Mouse (Mus musculus) megakaryocyte-erythroid progenitor cell, adult 5-6 weeks (primary cell): ENCODE measurements around the gene Sox2. TPM values are rescaled to one million over a fixed set of nuclear protein-coding genes. Genes with fewer than 3 reads are reported as not detected.

ENCODE experiments used
- ATAC-seq: replicated peaks from 2 replicates; pipeline ENCODE4 v1.8.0; 2016; ENCODE audit warnings: mild to moderate bottlenecking, inconsistent platforms; ENCODE audit not compliant: severe bottlenecking, poor library complexity, low FRiP score, low TSS enrichment
- total RNA-seq, 2 experiments: library from RNA; stranded (forward) in 1 of 2; stranded (reverse) in 1 of 2; fragments of 200-1000, 215-1000 nt in 1 of 2; fragments of >200 nt in 1 of 2; fragmentation: Nextera tagmentation in 1 of 2; gene quantifications; 2 replicates each; pipeline ENCODE4 v1.2.3; 2014 to 2017

Sox2 gene
- total RNA-seq (2014; fragmentation: Nextera tagmentation), result not detected in 2 replicates
- total RNA-seq (2017), result not detected in 2 replicates

- no peak for ATAC-seq
These were observed at the start of gene Sox2 for GRCm38 (mm10) chr3:34649726-34650620. Gene Sox2 (plus strand): TSS chr3:34650405.

DNA sequence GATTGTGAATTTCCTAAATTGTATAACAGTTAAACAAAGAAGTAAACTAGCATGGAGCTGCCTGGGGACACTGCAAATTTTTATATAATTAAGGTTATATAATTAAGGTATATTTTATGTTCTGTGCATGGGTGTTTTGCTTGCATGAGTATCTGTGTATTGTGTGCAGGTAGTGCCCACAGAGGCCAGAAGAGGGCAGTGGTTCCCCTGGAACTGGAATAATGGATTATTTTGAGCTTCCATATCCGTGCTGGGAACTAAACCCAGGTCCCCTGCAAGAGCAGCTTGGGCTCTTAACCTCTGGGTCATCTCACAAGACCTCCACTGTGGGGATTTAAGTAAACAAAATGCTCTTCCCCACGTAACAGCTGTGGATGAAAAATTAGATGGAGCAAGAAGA, 49.1 kb upstream of the Sox2 start:
- ATAC-seq, result no peak

- ATAC-seq, result no peak
These were observed 36.1 kb upstream of the Sox2 start for GRCm38 (mm10) chr3:34614107-34614506.

DNA sequence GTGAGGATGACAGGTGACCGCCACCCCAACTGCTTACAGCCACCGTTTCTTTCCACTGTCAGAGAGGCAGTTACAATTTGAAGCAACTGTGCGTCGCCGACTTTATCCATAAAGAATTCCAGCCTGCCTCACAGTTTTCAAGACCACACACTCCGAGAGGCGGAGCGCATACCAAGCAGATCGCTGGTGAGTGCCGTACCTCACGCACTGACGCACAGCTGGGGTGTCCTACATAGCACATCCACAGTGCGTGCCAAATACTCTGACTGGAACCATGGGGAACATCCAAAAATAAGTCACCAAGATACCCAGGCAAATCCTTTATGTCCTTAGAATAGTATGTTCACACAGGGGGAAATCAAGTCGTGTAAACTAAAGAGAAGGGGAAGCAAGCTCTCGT, 34.7 kb upstream of the Sox2 start:
- ATAC-seq, result no peak

DNA sequence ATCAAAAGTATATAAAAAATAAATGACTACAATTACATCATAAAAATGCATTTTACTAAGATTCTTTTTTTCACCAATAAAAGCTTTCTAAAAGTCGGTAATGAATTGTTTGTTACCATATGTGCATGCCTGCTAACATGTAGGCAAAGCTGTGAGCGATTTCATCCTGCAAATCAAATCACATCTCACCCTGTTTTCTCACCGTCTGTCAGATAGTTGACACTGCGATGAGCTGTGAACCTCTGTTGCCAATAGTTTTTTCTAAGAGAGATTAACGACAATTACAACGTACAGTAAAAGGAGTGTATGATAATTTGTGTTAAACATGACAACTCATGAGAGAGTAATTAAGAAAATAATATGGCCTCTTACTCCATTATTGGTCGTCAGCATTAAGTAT, 31.3 kb upstream of the Sox2 start:
- no peak for ATAC-seq

DNA sequence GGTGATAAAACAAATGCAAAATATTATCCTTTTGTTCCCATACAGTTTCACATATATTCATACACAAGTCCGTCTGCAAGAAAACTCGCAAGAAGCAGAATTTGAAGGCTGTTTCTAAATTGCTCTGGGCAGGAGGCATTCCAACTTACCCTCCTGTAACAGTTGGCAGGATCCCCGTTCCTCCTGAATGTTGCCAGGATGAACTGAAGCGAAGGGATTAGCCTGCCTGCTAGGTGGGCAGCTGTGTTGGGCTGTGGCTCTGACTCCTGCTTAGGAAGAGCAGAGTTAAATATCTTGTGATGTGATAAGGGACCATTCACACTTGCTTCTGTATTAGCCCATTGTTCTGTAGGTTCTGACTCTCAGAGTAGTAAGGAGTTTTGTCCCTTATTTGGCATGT, 30.1 kb upstream of the Sox2 start:
- no peak for ATAC-seq

DNA sequence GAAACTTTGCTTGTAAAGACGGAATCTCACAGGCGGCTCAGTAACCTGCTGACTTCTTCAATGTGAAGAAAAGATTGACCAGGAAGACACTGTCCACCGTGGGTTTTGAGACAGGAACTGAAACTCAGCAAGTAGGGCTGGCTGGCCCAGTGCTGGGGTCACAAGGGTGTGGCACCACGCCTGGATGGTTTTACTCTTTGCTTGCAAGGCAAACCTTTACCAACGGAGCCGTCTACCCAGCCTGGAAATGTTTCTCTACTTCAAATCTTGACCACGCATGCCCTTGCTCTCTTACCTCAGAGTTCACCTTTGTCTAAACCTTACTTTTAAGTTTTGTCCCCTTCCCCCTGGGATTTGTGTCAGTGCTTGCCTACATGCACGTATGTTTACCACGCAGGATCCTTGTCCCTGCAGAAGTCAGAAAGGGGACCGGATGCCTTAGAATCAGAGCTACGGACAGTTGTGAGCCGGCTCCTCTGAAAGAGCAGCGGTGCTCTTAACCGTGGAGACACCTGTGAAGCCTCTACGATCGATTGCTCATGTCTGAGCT, 25.4 kb upstream of the Sox2 start:
- ATAC-seq, result no peak

GRCm38 (mm10) chr3:34626521-34626920, 23.7 kb upstream of the Sox2 start:
- no peak for ATAC-seq

GRCm38 (mm10) chr3:34630031-34630430, 20.2 kb upstream of the Sox2 start:
- no peak for ATAC-seq

GRCm38 (mm10) chr3:34630736-34631135, 19.5 kb upstream of the Sox2 start:
- no peak for ATAC-seq

- ATAC-seq, result no peak
These were observed 13.2 kb upstream of the Sox2 start for GRCm38 (mm10) chr3:34636958-34637357.

GRCm38 (mm10) chr3:34637481-34637880, 12.7 kb upstream of the Sox2 start:
- ATAC-seq, result no peak

GRCm38 (mm10) chr3:34637926-34638325, 12.3 kb upstream of the Sox2 start:
- no peak for ATAC-seq

GRCm38 (mm10) chr3:34638344-34638743, 11.9 kb upstream of the Sox2 start:
- no peak for ATAC-seq

GRCm38 (mm10) chr3:34639031-34639872, 11.0 kb upstream of the Sox2 start:
- no peak for ATAC-seq

- ATAC-seq, result no peak
These were observed 10.3 kb upstream of the Sox2 start for GRCm38 (mm10) chr3:34639873-34640270.

GRCm38 (mm10) chr3:34640276-34640675, 9.9 kb upstream of the Sox2 start:
- no peak for ATAC-seq

DNA sequence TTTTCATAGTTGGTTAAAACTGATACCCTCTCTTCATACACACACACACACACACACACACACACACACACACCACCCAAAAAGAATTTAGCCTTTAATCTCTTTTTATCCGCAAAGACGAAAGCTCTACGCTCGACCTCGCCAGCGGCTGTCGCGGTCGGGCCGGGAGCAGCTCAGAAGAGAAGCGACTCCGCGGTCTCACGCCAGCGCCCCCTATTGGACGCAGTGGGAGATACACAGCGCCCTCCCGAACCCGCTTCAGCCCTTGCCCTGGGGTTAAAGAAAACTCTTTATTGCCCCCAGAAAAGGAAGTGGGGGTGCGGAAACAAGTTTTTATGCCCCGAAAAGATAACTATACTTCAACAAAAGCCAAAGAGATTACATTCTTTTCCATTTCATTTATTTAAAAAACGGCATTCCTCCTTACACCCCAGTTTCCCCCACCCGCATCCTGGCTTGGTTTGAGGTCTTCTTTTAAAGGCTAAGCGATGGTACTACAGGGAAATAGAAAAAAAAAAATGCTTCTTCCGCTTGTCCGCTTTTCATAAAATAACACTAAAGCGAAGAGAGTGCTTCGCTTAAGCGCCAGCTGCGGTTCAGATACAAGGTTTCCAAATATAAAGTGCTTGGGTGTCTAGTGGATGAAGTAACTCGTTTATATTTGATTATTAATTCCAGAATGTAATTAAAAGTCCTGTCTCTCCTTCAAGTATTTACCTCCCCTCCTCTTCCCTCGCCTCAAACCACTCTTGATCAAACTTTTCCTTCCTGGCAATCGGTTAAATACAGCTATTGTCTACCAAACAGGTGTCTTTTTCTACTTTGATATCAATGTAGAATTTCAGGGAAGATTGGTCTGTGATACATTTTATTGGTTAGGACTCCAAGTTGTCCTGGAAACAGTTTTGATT, 9.3 kb upstream of the Sox2 start:
- no peak for ATAC-seq
